Mouse (Mus musculus) neural tube, embryonic 10.5 days (tissue): ENCODE data around the gene Gm3072.
"Not testable (repeated sequence)": the region's sequence is repeated elsewhere in the genome, so short reads cannot be mapped to it uniquely, and the experiment has no call there.

ENCODE experiments used
- DNase-seq: peaks from one replicate; pipeline ENCODE4 v3.0.0-alpha.2; 2017; ENCODE audit warnings: low spot score; ENCODE audit errors: extremely low spot score

Gm3072 gene

DNA sequence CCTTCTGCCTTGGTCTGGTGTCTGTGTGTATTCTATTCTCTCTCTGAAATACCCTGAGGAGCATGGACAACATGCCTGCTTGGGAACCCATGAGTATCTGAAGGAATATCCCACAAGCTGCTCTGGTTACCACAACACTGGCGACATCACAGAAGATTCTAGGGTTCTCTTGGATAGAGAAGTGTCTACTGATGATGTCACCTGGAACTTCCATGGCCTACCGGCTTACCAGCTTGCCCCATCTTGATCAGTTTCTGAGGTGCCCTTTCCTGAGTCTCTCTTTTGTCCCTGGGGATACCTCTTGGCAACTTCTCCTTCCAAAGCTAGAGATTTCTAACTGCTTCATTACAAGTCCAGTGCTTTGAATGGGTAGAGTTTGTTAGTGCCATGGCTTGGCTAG, at the start of gene Gm3072:
Gm3072 (minus strand) TSS at position 101 of the 400 bp plus-strand sequence.
- not testable (repeated sequence) for DNase-seq

DNA sequence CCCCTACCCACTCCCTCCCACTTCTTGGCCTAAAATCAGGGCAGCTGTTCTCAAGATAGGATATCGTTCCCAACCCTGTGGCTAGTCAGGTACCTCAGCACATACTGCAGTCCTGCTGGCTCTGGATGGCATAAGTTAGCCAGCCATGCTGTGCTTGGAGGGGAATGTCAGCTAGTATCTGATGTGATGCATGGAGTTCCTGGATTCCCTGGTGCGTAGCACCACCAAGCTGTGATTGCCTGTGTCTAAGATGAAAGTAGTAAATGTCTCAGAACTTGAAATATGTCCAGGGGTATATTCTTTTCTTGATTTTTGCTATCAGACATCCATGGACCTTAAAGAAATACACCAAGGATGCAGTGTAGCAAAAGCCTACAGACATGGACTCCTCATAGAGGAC, 23.8 kb upstream of the Gm3072 start:
- not testable (repeated sequence) for DNase-seq

DNA sequence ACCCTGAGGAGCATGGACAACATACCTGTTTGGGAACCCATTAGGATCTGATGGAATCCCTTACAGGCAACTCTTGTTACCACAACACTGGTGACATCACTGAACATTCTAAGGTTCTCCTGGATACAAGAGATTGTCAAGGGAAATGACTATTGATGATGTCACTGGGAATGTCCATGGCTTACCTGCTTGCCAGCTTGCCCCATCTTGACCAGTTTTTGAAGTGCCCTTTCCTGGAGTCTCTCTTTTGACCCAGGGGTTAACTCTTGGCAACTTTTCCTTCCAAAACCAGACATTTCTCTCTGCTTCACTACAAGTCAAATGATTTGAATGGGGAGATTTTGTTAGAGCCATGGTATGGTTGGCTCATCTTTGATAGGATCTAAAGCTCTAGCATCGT, 22.0 kb upstream of the Gm3072 start, which contains the start of gene Gm3676:
Gm3676 (minus strand) TSS at position 101 of the 400 bp plus-strand sequence.
- DNase-seq = not testable (repeated sequence)

DNA sequence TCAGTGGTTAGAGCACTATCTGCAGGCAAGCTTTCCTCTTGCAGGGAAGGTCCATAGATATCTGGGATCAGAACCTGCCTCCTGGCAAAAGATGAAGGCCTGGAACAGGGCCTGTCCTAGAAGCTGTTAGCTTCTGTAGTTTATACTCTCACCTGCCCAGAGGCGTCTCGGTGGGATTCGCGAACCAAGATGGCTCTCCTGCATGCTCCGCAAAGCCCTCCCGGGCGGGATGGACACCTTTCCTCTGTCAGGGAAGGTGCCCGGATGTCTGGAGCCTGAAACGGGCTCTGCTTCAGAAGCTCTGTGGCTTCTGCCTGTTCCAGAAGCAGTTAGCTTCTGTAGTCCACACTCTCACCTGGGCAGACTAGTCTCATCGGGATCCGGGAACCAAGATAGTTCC, 5.7 kb upstream of the Gm3072 start:
- DNase-seq = not testable (repeated sequence)

DNA sequence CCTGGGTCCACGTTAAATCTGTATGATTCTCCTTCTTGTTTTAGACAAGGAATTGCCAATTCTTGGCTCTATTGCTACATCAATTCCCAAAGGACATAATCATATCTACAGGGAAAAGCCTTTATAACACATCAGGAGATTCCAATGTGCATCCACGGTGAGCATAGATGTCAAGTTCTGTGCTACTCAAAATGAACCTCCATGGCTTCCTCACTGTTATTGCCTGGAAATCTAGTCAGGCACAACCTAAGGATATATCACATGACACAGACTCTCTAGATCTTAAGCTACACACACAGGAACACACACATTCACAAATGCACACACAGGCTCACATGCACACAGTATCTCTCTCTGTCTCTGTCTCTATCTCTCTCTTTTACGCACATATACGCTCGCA, 1.9 kb downstream of the Gm3072 start:
- DNase-seq = not testable (repeated sequence)

DNA sequence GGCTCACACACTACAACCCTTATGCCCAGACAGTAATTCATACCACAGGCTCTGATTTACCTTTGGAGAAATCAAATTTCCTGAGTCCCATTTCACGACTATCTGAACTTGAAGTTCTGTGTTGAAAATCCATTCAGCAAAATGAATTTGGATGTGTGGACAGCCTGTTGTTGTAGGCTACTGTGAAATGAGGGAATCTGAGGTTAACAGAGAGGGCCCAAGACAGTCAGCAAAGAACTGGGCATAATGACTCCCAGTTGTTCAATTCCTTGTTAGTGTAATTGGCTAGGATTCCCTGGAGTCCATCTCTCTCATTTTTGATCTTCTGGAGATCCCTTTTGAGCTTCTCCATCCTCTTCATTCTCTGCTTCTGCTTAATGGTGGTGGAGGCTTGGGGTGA, 13.7 kb downstream of the Gm3072 start:
- not testable (repeated sequence) for DNase-seq

DNA sequence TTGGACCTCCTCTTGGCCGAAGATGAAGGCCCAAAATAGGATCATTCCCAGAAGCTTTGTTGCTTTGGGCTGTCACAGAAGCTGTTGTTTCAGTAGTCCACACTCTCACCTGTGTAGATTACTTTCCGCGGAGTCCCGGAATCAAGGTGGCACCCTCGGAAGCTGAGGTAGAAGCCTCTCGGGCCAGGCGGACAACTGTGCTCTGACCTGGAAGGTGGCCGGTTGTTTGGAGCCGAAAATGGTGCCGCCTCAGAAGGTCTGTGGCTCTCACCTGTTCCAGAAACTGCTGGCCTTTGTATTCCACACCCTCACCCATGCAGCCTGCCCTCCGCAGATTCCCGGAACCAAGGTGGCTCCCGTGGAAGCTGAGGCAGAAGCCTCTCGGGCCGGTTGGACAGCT, 23.5 kb downstream of the Gm3072 start:
- not testable (repeated sequence) for DNase-seq

DNA sequence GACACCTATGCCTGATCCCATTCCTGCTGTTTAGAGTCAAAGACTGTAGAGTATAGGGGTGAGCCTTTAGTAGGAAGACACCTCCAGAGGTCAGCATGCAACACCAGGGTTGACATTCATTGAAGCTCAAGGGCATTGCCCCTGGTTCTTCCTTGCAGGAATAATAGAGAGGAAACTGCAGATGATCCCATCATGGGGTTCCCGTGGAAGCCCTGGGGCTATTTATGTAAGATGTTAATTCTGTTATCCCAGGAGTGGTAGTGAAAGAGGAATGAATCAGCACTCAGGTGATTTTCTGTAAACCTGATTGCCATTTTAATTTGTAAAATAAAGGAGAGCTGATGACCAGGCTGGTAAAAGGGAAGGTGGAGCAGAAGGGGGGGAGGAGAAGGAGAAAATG, 38.1 kb downstream of the Gm3072 start:
- DNase-seq = not testable (repeated sequence)

DNA sequence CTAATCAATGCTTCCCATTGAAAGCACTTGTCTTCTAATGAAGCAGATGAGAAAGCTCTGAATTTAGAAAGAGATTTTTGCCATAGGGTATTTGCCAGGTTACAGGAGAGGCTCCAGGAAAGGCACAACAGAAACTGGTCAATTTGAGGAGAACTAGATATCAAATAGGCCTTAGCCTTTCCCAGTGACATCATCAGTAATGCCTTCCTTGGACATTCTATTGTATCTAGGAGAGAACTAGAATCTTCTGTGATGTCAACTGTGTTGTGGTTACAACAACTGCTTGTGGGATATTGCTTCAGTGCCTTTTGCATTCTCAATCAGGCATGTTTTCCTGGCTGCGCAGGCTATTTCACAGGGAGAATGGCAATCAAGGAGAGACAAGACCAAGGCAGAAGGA, 51.5 kb downstream of the Gm3072 start, which contains the start of gene 1700049E17Rik2:
1700049E17Rik2 (plus strand) TSS at position 301 of the 400 bp plus-strand sequence.
- DNase-seq = not testable (repeated sequence)
